Mouse (Mus musculus): ENCODE results near the gene Gbx2.

Gbx2 gene

DNA sequence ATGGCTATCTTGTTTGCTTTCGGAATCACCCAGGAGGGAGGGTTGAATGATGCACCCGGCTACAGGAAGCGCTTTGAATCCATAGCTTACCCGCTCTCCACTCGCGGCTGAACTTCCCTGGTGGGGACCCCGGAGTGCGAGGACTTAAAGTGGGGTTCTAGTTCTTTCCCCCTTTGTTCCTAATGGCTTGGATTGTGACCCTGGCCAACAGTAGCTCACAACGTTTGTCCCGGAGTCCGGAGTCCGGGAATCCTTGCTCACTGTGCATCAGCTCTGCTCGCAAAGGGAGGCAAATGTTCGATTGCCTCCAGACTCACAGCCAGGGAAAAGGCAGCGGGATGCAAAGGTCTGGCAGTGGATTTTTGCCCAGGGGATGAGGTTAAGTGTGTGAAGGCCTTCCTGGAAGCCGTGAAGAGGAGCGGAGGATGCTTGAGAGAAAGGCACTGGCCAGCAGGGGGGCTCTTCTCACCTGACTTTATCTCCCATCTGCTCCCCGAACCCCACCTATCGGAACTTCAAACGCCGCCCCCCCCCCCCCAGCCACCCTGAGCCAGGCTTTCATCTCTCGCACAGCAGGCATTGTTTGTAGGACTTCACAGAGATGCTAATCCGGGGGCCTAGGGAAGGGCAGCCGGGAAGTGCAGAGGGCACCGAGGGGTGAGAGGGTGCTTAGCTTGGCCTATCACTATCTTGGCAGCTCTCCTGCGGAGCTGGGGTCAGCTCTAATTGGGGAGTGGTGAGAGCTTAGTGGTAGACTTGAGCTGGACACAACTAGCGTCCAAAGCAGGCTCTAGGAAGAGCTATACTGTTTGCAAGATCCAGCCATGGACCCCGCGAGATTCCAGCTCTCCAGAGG, 4.7 kb upstream of the Gbx2 start:
- no peak for DNase-seq (ENCODE audit: low spot score)

DNA sequence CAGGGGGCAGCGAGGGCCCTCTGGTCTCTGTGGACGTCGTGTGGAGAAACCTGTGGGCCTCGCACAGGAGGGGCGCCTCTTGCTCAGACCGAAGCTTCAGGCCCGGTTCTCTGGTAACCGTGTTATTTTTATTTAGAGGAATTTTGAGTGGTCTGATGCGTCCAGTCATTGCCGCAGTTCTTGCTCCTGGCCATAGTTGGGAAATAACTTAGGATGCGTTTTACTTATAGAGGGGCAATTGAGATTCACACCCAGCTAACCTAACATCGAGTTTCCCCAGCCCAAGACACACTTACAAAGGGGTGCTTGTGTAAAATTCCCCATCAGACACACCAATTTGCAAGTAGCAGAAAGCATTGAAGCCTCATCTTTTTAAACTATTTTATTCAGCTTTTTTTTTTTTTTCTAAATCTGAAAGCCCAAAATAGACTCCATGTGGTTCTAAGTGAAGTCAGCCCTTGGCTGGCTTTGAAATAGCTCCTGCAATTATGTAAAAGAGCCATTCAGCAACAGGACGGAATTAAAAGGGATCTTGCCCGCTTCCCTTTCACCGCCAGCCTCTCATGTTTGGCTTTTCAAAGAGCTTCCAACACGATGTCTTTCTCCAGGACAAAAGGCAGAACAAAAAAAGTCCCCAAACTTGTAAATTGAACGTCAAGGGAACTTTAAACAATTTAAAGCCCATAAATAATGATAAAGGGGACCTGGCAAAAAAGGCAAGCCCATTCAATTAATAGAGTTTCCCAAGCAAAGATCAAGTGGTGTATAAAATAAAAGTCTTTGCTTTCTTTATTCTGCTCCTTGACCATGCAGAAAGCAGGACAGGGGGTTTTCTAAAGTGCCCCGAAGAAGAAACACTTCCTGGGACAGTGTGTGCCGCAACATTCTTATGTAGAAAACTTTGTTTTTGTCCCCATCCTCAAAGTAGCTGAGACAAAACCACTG, 3.6 kb upstream of the Gbx2 start:
- no peak for DNase-seq (ENCODE audit: low spot score)

DNA sequence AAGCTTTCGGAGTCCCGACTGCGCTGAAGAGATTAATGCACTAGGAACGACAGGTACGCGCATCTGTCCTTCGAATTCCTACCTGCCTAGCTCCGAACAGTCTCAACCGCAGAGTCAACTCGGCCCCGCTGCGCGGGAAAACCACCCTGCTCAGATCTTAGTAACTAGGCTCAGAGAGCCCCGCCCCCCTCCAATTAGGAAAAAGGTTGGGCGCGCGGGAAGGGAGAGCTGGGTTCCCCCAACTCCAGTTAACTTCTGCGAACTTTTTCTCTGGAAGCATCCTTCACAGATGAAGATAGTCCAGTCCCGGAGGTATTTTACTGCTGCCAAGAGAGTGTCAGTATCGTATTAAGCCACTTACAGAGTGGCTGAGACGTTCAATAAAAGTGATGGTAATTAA, 2.8 kb upstream of the Gbx2 start:
- no peak for DNase-seq (ENCODE audit: low spot score)

DNA sequence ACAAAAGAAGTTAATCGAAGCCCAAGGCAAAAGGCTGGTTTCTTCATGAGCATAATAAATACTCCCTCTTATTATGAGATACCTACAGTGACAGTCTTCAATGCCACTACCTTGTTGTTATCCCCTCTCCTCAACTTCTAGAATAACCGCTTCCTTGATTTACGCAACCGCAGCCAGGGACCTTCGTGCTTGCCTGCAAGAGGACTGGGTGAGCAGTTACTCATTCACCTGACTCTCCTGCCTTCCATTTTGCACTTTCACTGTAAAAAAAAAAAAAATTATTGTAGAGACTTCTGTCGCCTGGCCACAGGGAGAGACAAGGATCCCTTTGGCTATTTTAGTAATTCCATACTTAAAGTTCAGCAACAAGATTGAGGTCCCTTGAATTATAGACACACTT, 2.0 kb upstream of the Gbx2 start:
- no peak for DNase-seq (ENCODE audit: low spot score)

DNA sequence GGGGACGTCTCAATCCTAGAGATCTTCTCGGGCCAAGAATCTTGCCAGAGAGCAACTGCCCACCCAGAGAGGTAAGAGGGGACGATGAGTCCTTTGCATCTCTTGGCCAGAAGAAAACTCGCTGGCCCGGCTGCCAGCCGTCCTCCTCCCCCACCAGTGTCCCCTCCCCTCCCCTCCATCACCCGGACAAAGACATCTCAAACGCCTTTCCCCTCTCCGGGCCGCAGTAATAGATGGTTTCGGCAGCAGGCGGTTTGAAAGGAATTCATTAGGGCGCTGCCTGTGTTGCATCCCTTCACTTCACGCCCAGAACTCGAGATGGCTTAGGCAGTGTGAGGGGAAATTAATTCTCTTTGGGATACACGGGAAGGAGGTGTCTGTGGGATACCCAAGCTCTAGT, 1.6 kb upstream of the Gbx2 start:
- no peak for DNase-seq (ENCODE audit: low spot score)

DNA sequence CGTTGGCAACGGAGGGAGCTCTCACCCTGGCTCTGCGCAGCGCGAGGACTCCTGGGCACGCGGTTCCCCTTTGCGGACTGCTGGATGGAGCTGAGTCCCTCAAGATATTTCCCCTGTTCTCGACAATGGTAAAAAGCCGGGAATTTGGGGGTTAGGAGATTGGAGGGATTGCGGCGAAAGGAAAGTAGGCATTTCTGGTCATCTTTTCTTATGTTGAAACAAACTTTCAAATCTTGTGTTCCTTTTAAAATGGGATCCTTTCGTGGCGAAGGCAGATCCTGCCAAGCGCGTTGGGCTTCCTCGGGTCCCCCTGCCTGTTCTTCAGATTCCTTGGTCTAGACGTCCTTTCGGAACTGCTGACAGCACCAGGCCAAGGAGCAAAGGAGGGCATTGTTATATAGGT, 1.0 kb upstream of the Gbx2 start:
- no peak for DNase-seq (ENCODE audit: low spot score)

DNA sequence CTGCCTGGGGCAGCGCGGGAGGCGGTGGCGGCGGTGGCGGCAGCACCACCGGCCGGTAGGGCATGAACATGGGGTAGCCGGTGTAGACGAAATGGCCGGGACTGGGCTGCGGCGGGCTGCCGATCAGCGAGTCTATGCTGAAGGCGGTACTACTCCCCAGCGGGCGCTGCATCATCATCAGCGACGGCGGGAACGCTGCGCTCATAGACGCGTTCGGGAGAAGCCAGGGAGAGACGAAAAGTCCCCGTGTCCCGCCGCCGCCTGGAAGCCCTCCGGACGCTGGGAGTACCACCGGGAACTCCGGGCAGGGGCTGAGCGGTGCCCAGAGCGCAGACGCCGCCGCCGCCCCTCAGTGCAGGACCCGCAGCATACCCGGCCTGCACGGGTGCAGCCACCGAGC, 428 bp downstream of the Gbx2 start:
- DNase-seq (ENCODE audit: low spot score) = no peak

DNA sequence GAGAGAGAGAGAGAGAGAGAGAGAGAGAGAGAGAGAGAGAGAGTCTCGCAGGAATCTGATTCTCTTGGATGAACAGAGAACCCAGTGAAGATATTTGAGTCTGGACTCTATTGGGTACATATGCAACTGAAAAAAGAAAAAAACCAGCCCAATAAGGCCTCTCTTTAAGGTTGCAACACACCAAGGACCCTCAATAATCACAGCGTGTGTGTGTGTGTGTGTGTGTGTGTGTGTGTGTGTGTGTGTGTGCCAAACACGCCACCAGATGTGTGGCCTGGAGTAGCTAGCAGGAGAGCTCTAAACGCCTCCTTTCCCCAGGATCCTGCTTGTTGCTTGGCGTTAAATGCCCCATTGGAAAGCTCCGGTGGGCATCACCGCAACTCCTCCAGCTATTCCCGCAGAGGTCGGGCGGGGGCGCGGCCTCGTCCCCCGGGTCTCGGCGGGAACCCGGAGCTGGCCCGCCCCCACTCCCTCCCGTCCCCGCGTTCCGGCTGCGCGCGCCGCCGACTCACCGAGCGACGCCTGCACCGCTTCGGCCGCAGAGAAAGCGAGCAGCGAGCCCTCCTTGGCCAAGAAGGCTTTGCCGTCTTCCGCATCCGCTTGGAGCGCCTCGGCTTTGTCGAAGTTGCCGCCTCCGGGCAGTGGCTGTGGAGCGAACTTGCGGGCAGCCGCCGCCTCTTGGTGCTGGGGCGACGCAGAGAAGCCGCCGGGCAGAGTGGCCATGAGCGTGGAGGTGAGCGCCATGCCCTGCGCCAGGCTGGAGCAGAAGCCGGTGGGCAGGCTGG, 1.1 kb downstream of the Gbx2 start:
- DNase-seq (ENCODE audit: low spot score) = no peak

DNA sequence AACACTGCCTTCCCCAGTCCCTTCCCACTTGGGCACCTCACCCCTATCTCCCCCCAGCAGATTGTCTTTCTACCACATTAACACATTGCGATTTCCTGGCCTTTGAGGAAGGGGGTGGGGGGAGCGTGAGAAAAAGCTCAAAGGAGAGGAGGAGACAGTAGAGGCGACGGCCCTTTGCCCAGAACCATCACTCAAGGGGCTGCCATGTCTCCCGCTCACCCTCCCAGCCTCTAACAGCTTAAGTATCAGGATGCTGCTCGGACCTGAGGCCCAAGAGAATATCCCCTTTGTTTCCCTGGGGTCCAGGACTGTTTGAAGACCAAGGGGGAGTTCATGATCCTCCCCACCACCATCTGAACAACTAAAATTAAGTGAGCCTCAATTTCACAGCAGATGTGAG, 1.8 kb downstream of the Gbx2 start:
- DNase-seq (ENCODE audit: low spot score) = no peak

DNA sequence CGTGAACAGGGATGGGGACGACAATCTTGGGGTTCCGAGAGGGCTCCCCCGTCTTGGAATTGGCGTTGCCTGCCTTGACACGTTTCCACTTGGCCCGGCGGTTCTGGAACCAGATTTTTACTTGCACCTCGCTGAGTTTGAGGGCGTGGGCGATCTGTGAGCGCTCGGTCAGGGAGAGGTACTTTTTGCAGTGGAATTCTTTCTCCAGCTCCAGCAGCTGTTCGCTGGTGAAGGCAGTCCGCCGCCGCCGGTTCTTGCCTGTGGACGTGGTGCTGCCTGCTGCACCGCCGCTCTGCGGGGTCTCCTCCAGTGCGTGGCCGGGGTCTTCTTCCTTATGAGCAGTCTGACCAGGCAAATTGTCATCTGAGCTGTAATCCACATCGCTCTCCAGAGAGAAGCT, 2.3 kb downstream of the Gbx2 start:
- DNase-seq (ENCODE audit: low spot score) = no peak

DNA sequence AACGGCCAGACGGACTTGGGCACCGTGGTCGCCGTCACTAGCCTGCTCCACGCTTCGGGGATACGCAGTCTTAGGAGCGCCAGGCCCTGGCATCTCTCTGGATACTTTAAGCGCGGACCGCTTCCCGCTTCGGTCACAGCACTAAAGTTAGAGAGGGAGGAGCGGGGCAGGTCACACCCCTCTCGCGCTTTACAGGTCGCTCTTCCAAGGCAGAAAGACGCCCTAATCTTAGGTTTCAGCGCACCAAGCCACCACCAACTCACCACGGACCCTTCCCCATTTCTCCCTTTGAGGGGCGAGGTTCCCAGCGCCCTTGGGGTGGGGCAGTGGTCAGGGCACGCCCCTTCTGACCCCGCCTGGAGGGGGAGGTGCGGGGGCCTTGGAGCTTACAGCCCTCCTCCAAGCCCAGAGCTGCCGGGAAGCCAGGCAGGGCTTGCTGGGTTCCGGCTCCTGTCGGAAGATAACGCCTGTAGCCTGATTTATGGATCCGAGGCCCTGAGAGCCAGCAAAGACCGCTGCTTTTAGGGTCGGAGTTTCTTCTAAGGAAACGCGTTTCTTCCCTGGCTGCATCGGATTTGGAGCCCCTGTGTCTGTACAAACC, 3.8 kb downstream of the Gbx2 start:
- DNase-seq (ENCODE audit: low spot score) = no peak

DNA sequence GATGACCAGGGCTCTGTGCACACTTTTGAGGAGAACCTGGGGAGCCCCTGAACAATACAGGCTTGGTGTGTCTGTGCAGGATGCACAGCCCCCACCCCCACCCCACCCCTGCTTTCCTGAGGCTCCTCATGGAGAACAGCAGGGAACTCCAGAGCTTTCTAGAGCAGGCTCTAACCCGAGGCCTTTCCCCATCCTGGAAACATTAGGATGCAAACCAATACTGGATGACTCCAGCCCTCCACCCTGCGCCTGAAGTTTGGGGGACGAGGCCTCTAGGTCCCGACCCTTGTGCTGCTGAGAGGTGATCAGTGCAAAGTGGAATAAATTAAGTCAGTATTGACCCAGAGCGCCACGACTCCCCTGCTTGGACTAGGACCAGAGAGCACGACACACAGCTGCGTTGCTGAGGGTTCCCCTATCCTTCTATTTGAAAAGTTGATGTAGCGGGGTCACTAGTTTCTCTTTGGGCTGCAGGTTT, 4.4 kb downstream of the Gbx2 start:
- DNase-seq (ENCODE audit: low spot score) = no peak

DNA sequence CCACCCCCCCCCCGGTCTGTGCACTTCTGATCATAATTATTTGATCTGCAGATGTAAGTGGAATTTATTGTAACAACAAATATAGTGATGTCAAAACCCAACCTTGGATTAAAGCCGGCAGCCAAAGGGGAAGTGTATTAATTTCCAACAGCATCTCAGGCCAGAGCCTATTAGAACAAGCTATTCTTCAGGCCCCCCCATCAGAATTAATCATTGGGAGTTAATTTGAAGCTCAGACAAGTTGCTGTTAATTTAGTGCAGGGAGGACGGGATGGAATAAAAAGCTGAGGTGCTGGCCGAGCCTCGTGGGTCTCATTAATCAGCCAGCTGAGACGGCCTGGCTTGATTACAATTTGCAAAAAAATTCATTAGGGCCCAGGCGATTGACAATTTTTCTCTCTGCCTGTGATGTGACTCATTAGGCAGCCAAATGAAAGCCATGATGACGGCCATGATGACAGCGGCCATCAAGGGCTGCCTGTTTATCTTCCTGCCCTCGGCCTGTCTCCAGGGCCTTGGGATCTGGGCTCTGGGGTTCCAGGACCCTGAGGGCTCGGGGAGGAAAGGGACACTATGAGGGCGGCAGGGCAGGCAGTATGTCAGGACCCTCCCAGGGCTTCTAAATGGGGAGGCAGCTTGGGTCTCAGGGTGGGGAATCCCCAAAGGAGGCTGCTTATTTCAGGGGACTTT, 5.3 kb downstream of the Gbx2 start:
- DNase-seq (ENCODE audit: low spot score) = no peak

DNA sequence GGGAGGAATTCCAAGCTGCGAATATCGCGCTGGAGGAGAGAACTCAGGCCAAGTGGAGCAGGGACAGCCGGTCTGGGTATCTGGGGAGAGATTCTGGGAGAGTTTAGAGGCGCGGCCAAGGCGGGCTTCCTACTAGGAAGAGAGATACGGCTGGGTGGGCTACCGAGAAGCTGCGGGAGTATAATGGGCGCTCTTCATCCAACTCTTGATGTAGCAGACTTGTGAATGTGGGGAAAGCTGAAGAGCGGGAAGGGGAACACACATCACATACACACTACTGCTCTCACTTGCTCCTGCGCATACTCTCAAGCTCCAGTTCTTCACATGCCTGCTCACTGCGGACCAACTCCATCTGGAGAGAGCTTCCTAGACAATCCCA, 7.3 kb downstream of the Gbx2 start:
- no peak for DNase-seq (ENCODE audit: low spot score)

DNA sequence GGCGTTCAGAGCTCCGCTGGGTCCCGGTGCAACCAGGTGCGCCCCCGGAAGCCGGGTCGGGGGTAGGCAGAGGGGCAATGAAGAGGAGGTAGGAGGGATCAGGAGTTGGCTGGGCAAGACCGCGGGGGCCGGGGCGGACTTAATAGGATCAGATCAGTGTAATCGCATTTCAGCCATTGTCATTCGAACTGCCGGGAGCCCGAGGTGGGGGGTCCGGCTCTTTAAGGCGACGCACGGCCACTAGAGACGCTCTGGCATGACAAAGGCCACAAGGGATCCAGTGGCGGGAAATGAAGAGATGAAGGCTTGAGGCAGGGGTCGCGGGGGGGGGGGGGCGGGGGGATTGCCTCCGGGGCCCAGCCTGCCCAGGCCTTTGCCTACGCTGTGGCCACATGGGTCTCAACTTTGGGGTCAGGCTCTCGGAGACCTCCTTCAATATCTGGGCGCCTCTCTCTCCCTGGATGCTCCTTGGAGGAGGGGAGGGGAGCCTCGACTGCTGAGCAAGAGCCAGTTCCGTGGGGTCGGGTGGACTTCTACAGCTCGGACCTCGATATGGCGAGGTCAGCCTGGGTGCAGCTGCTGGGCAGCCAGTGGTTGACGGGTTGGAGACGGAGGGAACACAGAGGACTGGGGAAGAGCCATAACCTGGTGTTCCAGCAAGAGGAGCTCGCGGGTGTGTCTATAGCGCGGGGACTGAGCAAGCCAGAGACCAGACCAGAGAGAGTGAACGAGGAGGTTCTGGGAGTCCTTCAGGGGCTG, 7.9 kb downstream of the Gbx2 start:
- no peak for DNase-seq (ENCODE audit: low spot score)

DNA sequence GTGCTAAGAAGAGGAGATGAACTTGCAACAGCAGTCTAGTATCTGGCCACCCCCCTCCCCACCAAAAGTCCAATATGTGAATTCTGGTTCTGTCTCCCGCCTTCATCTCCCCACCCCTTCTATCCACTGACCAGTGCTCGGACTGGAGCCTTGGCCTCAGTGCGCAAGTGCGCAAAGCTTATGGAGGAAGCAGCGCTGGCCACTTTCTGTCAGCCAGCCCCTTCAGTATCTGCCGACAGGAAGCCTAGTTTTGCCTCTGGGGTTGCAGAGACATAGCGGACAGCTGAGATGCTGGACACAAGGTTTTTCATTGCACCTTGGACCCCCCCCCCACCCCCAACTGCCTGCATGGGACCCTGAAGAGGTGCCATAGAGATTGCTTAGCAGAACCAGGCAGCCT, 8.7 kb downstream of the Gbx2 start:
- no peak for DNase-seq (ENCODE audit: low spot score)

DNA sequence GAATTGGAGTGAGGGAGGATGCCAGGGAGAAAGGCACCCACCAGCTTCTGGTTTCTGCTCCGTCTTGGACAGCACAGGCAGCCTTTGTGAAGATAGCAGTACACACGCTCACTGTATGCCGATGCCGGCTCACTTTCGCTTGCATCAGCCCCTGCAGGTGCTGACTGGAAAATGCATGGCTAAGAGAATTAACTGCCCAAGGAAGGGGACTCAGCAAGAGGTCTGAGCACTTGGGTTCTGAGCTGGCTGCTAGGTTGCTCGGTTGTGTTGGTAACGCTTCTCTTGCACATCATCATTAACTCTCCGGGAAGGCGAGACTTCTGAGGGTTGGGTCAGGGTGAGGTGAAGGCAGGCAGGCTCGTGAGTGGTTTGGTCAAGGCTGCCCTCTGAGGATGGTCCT, 9.2 kb downstream of the Gbx2 start:
- DNase-seq (ENCODE audit: low spot score) = no peak

DNA sequence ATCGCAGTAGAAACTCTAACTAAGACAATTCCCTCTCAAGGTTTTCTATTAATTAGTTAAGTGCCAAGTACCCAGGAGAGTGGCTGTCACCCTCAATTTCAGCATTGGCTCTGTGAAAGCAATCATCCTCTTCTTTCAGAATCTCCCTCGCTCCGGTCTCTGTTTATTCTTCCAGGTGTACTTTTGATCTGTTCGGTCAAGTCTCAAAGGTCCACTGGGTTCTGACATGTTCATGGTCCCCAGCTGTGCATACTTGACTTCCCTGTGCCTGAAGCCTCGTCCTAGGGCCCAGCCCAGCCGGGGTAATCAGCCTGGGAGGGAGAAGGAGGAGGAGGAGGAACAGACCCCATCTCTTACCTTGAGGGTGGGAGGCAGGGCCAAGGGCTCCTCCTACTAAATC, 11.8 kb downstream of the Gbx2 start:
- no peak for DNase-seq (ENCODE audit: low spot score)

DNA sequence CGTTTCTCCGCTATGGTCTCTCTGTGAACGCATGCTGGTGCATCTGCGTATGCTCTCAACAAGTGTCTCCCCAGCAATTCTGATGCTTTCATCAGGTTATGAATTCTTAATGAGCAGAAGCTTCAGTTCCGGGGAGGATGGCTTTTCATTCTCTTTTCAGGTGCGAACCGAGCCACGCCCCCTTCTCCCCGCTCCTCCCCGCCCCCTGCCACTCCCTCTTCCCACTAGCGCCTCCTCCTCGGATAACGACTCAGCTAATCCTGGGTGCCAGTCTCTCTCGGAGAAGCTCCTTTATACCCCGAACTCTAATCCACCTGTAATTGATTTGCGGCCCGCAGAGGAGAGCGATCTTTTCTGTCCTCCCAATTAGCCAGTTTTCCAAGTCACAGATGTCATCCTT, 12.9 kb downstream of the Gbx2 start:
- no peak for DNase-seq (ENCODE audit: low spot score)

DNA sequence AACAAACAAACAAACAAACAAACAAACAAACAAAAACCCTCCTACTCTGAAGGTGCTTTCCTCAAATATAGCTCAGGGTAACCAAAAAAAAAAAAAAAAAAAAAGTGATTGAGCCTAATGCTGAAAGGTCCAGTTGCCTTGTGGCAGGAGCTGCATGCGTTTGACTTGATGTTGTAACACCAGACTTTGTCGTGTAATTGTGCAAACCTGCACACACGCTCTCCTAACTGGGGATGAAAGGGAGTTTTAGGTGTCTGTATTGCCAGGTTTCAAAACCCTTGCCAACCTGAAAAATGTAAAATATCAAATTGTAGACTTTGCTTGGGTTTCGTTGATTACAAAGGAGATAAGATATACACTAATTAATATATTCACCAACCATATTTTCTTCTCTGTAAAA, 17.4 kb downstream of the Gbx2 start:
- DNase-seq (ENCODE audit: low spot score) = no peak

DNA sequence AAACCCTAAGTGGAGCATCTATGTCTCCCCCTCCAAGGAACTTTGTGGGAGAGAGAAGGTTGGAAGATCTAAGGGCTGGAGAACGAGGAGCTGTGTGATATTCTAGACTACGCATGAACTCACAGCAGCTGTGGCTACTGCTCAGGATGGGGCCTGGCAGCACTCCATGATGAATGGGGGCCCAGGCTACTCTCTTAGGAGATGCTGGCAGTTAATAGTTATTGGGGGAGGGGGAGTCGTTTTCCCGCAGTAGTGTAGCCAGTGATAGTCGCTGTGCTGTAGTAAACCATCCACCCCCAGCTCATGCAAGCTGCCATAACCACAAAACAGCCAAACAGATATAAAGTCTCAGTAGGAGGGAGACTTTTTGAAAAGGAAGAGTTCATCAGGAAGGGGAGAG, 18.6 kb downstream of the Gbx2 start:
- DNase-seq (ENCODE audit: low spot score) = no peak

Measured in urinary bladder, postnatal 14 days (tissue).